Mouse (Mus musculus) heart, embryonic 14.5 days (tissue): Measurements from ENCODE around the gene Ifit1bl2. TPM values are rescaled to one million over a fixed set of nuclear protein-coding genes. Genes with fewer than 3 reads are reported as not detected.
"Not testable (repeated sequence)": the region's sequence is repeated elsewhere in the genome, so short reads cannot be mapped to it uniquely, and the experiment has no call there.

Experiments used
- ATAC-seq: fragments of 200-750 bp; cut with Nextera tagmentation; 2 replicates; pipeline ENCODE4 v1.8.0; 2017; ENCODE audit warnings: low read depth, moderate TSS enrichment; ENCODE audit not compliant: insufficient number of reproducible peaks, insufficient read depth, low FRiP score
- H3K27ac ChIP-seq, 2 experiments: fragments of 200-500 bp in 1 of 2; fragments of 300-500 bp in 1 of 2; sonication (generic) in 1 of 2; replicated peaks in 1 of 2; 2 replicates each; pipeline ENCODE4 v1.5.1; 2012 to 2014; ENCODE audit warnings: low read depth in 2 of 2, low read length in 2 of 2, control low read depth in 1 of 2, mild to moderate bottlenecking in 1 of 2, mixed read lengths in 1 of 2; ENCODE audit not compliant: control insufficient read depth in 1 of 2, insufficient read depth in 1 of 2
- H3K27me3 ChIP-seq: fragments of 300-500 bp; sonication (generic); 2 replicates; pipeline ENCODE4 v1.6.1; 2014; ENCODE audit warnings: mild to moderate bottlenecking, low read length, control low read depth; ENCODE audit not compliant: control insufficient read depth, insufficient read depth
- H3K36me3 ChIP-seq: fragments of 300-500 bp; sonication (generic); 2 replicates; pipeline ENCODE4 v1.6.1; 2014; ENCODE audit warnings: mild to moderate bottlenecking, control low read depth, low read length, mixed read lengths; ENCODE audit not compliant: control insufficient read depth, insufficient read depth
- H3K4me1 ChIP-seq, 2 experiments: fragments of 200-500 bp in 1 of 2; fragments of 300-500 bp in 1 of 2; sonication (generic) in 1 of 2; 2 replicates each; pipeline ENCODE4 v1.6.1; 2012 to 2014; ENCODE audit warnings: low read length in 2 of 2, control low read depth in 1 of 2, mixed read lengths in 1 of 2; ENCODE audit not compliant: control insufficient read depth in 2 of 2, insufficient read depth in 2 of 2
- H3K4me2 ChIP-seq: fragments of 300-500 bp; sonication (generic); 2 replicates; pipeline ENCODE4 v1.6.1; 2014; ENCODE audit warnings: mild to moderate bottlenecking, low read length
- H3K4me3 ChIP-seq, 2 experiments: fragments of 200-500 bp in 1 of 2; fragments of 300-500 bp in 1 of 2; sonication (generic) in 1 of 2; 2 replicates each; pipeline ENCODE4 v1.5.1; 2012 to 2014; ENCODE audit warnings: low read length in 2 of 2, mild to moderate bottlenecking in 2 of 2, control low read depth in 1 of 2, low read depth in 1 of 2, moderate library complexity in 1 of 2; ENCODE audit not compliant: control insufficient read depth in 1 of 2, insufficient read depth in 1 of 2
- H3K9ac ChIP-seq: fragments of 300-500 bp; sonication (generic); 2 replicates; pipeline ENCODE4 v1.6.1; 2014; ENCODE audit warnings: mild to moderate bottlenecking, low read length
- H3K9me3 ChIP-seq: fragments of 300-500 bp; sonication (generic); 2 replicates; pipeline ENCODE4 v1.6.1; 2016; ENCODE audit warnings: low read length, control low read depth; ENCODE audit not compliant: control insufficient read depth
- WGBS: fragments of 180-500 bp; shearing (Covaris S2); extraction: QIAGEN DNeasy Blood & Tissue Kit; methylation state at CpG from one replicate; pipeline ENCODE4 v1.1.7; 2014; 5-methylcytosine and 5-hydroxymethylcytosine counted together
- polyA plus RNA-seq: library from polyadenylated mRNA; unstranded; fragments of >200 nt; fragmentation: Nextera tagmentation; extraction: Ambion mirVana; gene quantifications from 2 replicates; pipeline ENCODE4 v1.2.1, GENCODE M21; 2014

The Ifit1bl2 gene
- polyA plus RNA-seq, 1 experiment from 2014 or later: 1.0 TPM

- no peak for ATAC-seq
- Histone ChIP-seq H3K27ac (no peak overlapping the region), H3K36me3 (no peaks in the 10 kb centered on the region), H3K4me2 (no peak overlapping the region), H3K9me3 (no peaks in the 10 kb centered on the region), H3K4me1 (no peaks in the 10 kb centered on the region), H3K4me3 (no peak overlapping the region), H3K9ac (no peak overlapping the region), H3K27me3 (no peaks in the 10 kb centered on the region)
- WGBS: 60% methylated on average over 2 of the region's 2 CpGs
These were observed 7.1 kb downstream of the Ifit1bl2 start for GRCm38 (mm10) chr19:34633484-34633883.

GRCm38 (mm10) chr19:34631487-34631886, 9.1 kb downstream of the Ifit1bl2 start:
- no peak for ATAC-seq
- H3K27ac ChIP-seq: no peak overlapping the region
- H3K9ac ChIP-seq: no peak overlapping the region
- H3K4me1 ChIP-seq: no peaks in the 10 kb centered on the region
- no peaks in the 10 kb centered on the region for H3K9me3 ChIP-seq
- no peaks in the 10 kb centered on the region for H3K27me3 ChIP-seq
- no peak overlapping the region for H3K4me3 ChIP-seq
- no peak overlapping the region for H3K4me2 ChIP-seq
- no peaks in the 10 kb centered on the region for H3K36me3 ChIP-seq

- no peaks in the 10 kb centered on the region for H3K4me1 ChIP-seq
- 55% methylated on average over 2 of the region's 2 CpGs for WGBS
These were observed 13.0 kb downstream of the Ifit1bl2 start for GRCm38 (mm10) chr19:34627496-34627895.

GRCm38 (mm10) chr19:34624663-34625062, 15.9 kb downstream of the Ifit1bl2 start:
- Histone ChIP-seq H3K36me3 (no peaks in the 10 kb centered on the region), H3K27ac (no peak overlapping the region), H3K4me3 (no peak overlapping the region), H3K4me1 (no peaks in the 10 kb centered on the region), H3K9me3 (no peaks in the 10 kb centered on the region), H3K4me2 (no peak overlapping the region), H3K27me3 (no peaks in the 10 kb centered on the region), H3K9ac (no peak overlapping the region)
- ATAC-seq: no peak
- WGBS: 74% methylated on average over 4 of the region's 4 CpGs

More at GRCm38 (mm10) chr19:34627496-34627895, 13.0 kb downstream of the Ifit1bl2 start:
- Histone ChIP-seq H3K9ac (no peak overlapping the region), H3K4me3 (no peak overlapping the region), H3K27ac (no peak overlapping the region), H3K36me3 (no peaks in the 10 kb centered on the region), H3K4me2 (no peak overlapping the region), H3K9me3 (no peaks in the 10 kb centered on the region), H3K27me3 (no peaks in the 10 kb centered on the region)
- no peak for ATAC-seq

GRCm38 (mm10) chr19:34623781-34624180, 16.8 kb downstream of the Ifit1bl2 start:
- Histone ChIP-seq H3K4me2 (no peak overlapping the region), H3K9ac (no peak overlapping the region), H3K27ac (no peak overlapping the region), H3K36me3 (no peaks in the 10 kb centered on the region), H3K9me3 (no peaks in the 10 kb centered on the region), H3K27me3 (no peaks in the 10 kb centered on the region), H3K4me1 (no peaks in the 10 kb centered on the region), H3K4me3 (no peak overlapping the region)
- no peak for ATAC-seq
- WGBS: 86% methylated on average over 6 of the region's 6 CpGs

- H3K4me1 ChIP-seq: no peaks in the 10 kb centered on the region
These were observed 19.7 kb downstream of the Ifit1bl2 start for GRCm38 (mm10) chr19:34620871-34621270.

GRCm38 (mm10) chr19:34612243-34613001, 28.1 kb downstream of the Ifit1bl2 start:
- 52% methylated on average over 5 of the region's 11 CpGs for WGBS
- not testable (repeated sequence) for ATAC-seq, H3K27me3 ChIP-seq, H3K4me2 ChIP-seq, H3K4me1 ChIP-seq, H3K9me3 ChIP-seq, H3K9ac ChIP-seq, H3K4me3 ChIP-seq, H3K36me3 ChIP-seq, H3K27ac ChIP-seq

More at GRCm38 (mm10) chr19:34620871-34621270, 19.7 kb downstream of the Ifit1bl2 start:
- Histone ChIP-seq H3K27ac (no peak overlapping the region), H3K36me3 (no peaks in the 10 kb centered on the region), H3K4me2 (no peak overlapping the region), H3K4me3 (no peak overlapping the region), H3K27me3 (no peaks in the 10 kb centered on the region), H3K9ac (no peak overlapping the region), H3K9me3 (no peaks in the 10 kb centered on the region)
- 86% methylated on average over 5 of the region's 5 CpGs for WGBS
- ATAC-seq: no peak

- not testable (repeated sequence) for H3K4me3 ChIP-seq, H3K9me3 ChIP-seq, H3K4me1 ChIP-seq, ATAC-seq, H3K36me3 ChIP-seq, H3K4me2 ChIP-seq, H3K9ac ChIP-seq, H3K27ac ChIP-seq, H3K27me3 ChIP-seq
- 66% methylated on average over 3 of the region's 3 CpGs for WGBS
These were observed 30.4 kb downstream of the Ifit1bl2 start for GRCm38 (mm10) chr19:34610118-34610517.
